Mouse (Mus musculus) liver, postnatal 0 days (tissue): ENCODE results near the gene Fbxl4.

Experiments used
- CTCF ChIP-seq: sonication (generic); IDR thresholded peaks from 2 replicates; pipeline ENCODE4 v1.5.1; 2016; ENCODE audit warnings: antibody characterized with exemption, low read depth
- EP300 ChIP-seq: IDR thresholded peaks from 2 replicates; pipeline ENCODE4 v1.6.1; 2016; ENCODE audit warnings: antibody characterized with exemption, low read depth, mild to moderate bottlenecking

- TF ChIP-seq CTCF = no peak
- TF ChIP-seq EP300 = no peak
Observed at GRCm38 (mm10) chr4:22478488-22479367, 121.4 kb downstream of the Fbxl4 start.
